Mouse (Mus musculus) liver, adult (tissue): ENCODE results near the gene Cdc42ep3.

Source experiments
- GATA4 ChIP-seq: IDR thresholded peaks from 2 replicates; pipeline ENCODE4 v1.6.1; 2014; ENCODE audit warnings: mild to moderate bottlenecking, low read length; ENCODE audit not compliant: insufficient replicate concordance

The Cdc42ep3 gene

GRCm38 (mm10) chr17:79317085-79317751 lies 37.7 kb downstream of the Cdc42ep3 start:
- TF ChIP-seq GATA4, result no peak

DNA sequence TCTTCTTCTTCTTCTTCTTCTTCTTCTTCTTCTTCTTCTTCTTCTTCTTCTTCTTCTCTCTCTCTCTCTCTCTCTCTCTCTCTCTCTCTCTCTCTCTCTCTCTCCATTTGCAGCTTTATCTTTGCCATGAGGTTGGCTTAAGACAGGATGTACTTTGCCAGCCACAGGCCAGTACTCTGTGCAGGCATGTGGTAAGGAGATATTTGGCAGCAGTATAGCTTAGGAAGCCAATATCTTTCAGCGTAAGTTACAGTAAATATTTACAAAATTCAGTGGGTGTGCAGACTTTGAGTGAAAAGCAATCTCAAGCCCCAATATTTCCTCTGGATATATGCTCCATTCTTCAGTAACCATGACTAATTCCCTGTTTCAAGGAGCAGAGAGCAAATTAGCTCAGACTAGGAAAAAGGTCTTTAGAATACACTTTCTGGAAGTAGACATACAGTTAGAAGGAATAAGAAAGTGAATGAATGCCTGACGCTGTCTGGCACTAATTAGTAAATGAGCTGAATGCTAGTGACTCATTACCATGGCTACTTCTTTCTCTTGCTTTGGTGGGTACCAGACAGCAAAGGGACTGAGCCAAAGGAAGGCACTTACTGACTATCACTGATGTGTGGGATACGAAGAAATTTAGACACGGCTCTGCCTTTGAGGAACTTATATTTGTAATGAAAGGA lies 39.3 kb downstream of the Cdc42ep3 start:
- TF ChIP-seq GATA4, result no peak

GRCm38 (mm10) chr17:79310465-79310864 lies 44.4 kb downstream of the Cdc42ep3 start:
- no peak for TF ChIP-seq GATA4

GRCm38 (mm10) chr17:79309506-79309905 lies 45.4 kb downstream of the Cdc42ep3 start:
- no peak for TF ChIP-seq GATA4

- no peak for TF ChIP-seq GATA4
These were observed 49.2 kb downstream of the Cdc42ep3 start for GRCm38 (mm10) chr17:79305644-79306043.

GRCm38 (mm10) chr17:79303744-79304497 lies 51.0 kb downstream of the Cdc42ep3 start:
- no peak for TF ChIP-seq GATA4

DNA sequence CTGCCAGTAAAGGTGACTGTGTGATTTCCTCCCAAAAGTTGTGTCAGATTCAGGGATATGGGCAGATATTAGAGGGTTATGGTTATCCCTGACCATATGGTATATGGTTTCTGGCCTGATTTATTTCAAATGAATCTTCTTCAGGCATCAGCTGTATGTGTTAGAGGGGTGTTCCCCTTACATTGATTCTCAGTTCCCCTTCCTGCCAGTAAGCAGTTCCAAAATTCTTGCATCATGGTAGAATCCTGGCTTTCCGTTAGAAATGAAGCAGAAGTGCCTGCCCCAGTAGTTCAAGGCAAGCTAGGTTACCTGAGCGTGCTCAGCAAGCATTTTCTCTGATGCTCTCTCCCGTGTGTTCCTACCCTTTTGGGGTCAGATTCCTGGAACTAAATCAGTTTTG lies 51.7 kb downstream of the Cdc42ep3 start:
- no peak for TF ChIP-seq GATA4

DNA sequence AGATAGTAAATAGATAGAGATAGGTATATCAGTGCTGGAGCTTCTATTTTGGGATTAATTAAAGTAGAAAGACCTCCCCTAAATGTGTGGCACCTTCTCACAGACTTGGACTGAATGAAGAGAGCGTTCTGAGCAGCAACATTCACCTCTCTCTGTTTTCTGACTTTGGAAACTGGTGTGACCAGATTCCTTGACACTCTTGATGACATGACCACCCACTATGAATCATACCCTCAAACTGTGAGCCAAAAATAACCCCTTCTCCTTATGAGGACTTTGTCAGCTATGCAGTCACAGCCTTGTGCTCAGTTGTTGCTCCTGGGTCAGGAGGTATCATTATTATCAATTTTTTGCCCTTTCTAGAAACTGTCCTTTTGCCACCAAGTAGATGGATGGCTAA lies 55.0 kb downstream of the Cdc42ep3 start:
- TF ChIP-seq GATA4, result no peak

- no peak for TF ChIP-seq GATA4
These were observed 55.9 kb downstream of the Cdc42ep3 start for GRCm38 (mm10) chr17:79298968-79299367.

- TF ChIP-seq GATA4, result no peak
These were observed 59.0 kb downstream of the Cdc42ep3 start for GRCm38 (mm10) chr17:79295926-79296325.

DNA sequence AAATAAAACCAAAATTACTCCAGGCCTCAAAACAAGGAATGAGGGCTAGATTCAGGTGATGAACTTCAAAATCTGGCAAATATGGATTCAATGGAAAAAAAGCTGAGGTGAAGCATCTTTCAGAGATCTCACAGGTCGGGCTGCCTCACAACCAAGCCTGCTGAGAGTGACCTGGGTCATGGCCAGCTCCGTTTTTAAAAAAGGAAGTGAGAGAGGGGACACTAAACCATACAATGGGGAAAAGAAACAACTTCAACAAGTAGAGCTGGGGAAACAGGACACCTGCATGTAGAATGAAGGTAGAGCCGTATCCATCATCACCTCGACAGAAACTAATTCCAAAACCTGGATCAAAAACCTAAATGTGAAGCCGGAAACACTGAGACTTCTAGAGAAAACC lies 63.2 kb downstream of the Cdc42ep3 start:
- TF ChIP-seq GATA4, result no peak

DNA sequence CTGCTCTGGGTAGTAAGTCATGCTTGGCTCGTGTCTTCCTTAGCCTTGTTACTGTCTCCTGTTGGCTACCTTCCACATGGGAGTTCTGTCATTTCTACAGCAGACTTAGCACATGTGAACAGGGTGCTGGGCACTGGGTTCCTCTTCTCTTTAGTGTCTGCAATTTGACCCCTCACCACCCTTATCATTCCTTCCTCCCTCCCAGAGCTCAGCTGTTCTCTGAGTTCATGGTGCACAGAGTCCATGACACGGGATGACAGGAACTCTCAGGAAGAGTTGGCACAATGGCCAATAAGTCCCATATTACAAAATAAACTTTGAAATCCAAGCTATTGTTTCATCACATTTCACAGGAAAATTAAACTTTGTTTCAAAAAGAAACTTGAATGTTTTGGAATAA lies 64.2 kb downstream of the Cdc42ep3 start:
- no peak for TF ChIP-seq GATA4

DNA sequence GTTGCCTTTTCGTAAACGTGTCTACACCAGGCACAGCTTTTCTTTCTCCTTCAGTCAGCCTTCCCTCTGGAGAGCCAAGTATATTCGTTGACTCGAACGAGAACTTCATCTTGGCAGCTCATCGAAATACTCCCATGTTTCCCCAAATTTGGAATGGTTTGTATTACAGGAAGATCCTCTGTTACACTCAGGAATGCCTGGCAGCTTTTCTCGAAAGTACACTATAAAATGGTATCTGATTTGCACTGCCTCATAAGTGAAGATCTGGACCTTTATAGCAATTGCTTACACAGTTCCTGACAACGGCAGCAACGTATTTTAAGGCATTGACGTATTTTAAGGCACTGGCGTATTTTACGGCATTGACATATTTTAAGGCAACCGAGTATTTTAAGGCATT lies 67.6 kb downstream of the Cdc42ep3 start:
- no peak for TF ChIP-seq GATA4

GRCm38 (mm10) chr17:79285030-79285601 lies 69.8 kb downstream of the Cdc42ep3 start:
- TF ChIP-seq GATA4, result no peak
